Mouse (Mus musculus) heart, postnatal 10 days (tissue): ENCODE data around the gene Stx3. TPM values are rescaled to one million over a fixed set of nuclear protein-coding genes. Genes with fewer than 3 reads are reported as not detected.

ENCODE experiments used
- DNase-seq, 2 experiments: peaks; one replicate each; pipeline ENCODE4 v3.0.0; 2021
- intact Hi-C: fragments of 180-260 bp; cut with DNase I; formaldehyde crosslinking; loops from one replicate; pipeline ENCODE4 v1.15.1; 2025
- total RNA-seq, 2 experiments: library from RNA; stranded (reverse); gene quantifications; 2 replicates each; pipeline ENCODE4 v1.2.3; 2021

Stx3 gene
- total RNA-seq, result 1 to 10 TPM; 5.9 to 8.4 TPM

DNA sequence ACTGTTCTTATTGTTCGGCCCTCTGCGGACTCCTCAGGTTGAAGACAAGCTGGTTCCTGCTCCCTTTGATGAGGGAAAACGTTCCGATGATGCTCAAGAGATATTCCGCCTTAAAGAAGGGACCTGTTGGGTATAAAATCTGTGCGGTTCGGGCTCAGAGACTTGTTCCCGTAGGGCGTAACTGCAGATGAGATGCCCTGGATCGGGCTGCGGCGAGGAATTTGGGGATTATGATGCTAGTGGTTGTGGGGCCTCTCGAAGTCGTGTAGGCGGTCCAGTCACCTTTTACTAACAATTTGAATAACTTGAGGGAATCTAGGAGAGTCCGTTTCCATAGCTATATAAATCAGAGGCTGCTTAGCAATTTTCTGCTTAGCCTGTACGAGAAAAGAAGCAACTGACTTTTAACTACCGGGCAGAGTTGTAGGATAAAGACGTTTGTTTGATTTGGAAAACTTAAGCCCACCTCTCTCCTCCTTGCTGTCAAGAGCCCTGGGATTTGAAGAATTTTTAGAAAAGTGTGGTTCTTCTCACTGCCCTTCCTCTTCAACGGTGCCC, at the start of gene Stx3:
TSS of gene Stx3 (minus strand) at position 261 of the 558 bp plus-strand sequence.
- no peak for DNase-seq
- intact Hi-C loops, result loop anchor here (2.0 kb wide), 2 partner anchors 16 to 192 kb away; no protein-coding TSS in a partner anchor

GRCm38 (mm10) chr19:11867837-11868236, 48.6 kb upstream of the Stx3 start:
- intact Hi-C loops, result no loop called here
- no peak for DNase-seq

DNA sequence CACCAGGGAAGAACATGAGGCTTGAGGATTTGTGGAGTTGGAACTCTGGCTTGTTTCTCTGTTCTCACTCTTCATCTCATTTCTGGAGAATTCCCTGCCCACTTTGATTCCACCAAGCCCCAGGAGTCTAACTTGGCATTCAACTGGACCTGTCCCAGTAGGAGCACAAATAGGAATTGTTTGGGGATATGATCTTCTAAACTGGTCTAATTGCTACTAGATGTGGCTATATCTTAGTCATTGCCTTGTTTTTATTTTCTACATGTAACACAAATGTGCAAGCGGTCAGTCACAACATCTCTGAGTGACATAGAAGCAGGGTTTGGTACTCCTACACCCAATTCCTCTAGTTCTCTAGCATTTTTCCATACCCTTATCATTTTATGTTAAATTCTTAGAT, 41.8 kb upstream of the Stx3 start, which contains the start of gene Olfr1418:
TSS of gene Olfr1418 (minus strand) at position 101 of the 400 bp plus-strand sequence.
- DNase-seq, result no peak
- intact Hi-C loops, result no loop called here

DNA sequence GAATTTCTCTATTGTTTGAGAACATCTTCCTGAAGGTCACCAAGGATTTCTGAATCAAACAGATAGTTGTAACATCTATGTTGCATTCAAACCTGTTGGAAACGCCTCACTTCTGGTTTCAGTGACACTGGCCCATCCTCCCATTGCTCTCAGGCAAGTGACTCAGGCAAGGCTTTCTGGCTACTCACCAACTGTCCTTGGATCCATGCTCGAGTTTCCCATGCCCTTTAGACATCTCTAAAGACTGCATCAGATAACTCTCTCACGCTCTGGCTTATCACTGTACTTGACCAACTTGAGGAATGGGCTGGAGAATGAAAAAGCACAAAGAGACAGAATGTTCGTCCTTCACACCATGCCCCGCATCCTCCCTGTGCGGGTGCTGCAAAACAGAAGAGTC, 37.3 kb upstream of the Stx3 start:
- intact Hi-C loops, result no loop called here
- DNase-seq, result no peak

DNA sequence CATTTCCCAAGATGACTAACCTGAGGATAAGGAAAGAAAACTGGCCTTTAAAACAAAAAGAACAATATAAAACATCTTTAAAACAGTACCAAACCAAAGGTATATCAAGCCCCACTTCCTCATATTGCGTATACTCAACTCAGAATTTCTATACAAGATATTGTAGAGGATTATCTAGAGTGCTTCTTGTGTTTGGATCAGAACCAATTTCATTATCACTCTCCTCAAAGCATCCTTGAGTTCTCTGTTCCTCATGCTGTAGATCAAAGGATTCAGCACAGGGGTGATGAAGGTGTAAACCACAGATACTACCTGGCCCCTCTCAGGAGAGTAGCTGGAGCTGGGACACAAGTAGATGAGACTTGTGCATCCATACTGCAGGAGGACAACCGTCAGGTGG, 35.6 kb upstream of the Stx3 start:
- intact Hi-C loops, result no loop called here
- no peak for DNase-seq

DNA sequence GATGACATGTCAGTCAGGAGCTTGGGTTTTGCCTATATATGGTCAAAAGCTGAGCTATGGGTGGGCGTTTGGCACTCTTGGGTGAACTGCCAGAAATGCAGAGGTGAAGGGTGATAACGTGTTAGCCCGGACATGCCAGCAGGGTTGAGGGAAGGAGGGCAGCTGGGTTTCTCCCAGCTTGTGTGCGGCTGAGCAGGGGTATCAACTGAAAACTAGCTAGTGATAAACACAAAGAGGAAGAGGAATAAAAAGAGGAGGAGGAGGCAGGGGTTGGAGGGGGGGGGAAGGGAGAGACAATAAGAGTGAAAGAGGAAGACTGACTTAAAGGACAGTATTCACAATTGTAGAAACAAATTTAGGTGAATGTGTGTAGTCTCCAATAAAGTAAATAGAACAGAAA, 33.4 kb upstream of the Stx3 start:
- intact Hi-C loops, result no loop called here
- DNase-seq, result no peak

DNA sequence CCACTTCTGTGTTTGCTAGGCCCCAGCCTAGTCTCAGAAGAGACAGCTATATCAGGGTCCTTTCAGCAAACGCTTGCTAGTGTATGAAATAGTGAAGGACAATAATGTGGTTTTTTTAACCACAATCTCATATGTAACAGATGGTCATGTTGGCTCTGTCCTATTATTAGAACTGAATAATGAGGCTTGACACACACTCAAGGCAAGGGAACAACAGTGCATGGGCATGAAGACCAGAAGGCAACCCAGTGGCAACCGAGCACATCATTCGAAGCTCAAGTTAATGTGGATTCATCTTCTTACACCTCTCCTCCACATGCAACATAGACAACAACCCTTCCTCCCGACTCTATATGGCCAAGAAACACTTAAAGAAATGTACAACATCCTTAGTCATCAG, 27.1 kb upstream of the Stx3 start:
- intact Hi-C loops, result no loop called here
- no peak for DNase-seq

DNA sequence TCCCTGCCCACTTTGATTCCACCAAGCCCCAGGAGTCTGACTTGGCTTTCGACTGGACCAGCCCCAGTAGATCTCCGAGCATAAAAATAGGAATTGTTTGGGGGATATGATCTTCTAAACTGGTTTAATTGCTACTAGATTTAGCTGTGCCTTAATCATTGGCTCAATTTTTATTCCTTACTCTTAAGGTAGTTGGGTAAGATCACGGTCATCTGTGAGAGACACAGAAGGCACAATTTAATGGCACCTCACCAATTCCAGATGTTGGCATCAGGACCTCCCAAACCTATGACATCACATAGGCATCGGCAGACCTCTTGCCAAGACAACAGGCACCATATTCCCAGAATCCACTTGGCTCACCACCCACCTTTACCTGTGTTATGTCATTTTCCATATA, 19.9 kb upstream of the Stx3 start, which contains the start of gene Olfr1417:
TSS of gene Olfr1417 (minus strand) at position 101 of the 400 bp plus-strand sequence.
- intact Hi-C loops, result no loop called here

GRCm38 (mm10) chr19:11823346-11824065, 4.3 kb upstream of the Stx3 start:
- intact Hi-C loops, result no loop called here
- DNase-seq, result no peak

More for the DNA sequence above, 19.9 kb upstream of the Stx3 start, which contains the start of gene Olfr1417:
- no peak for DNase-seq

- intact Hi-C loops, result loop anchor here (1.0 kb wide), 1 partner anchor 43 kb away; no protein-coding TSS in a partner anchor
Measured at GRCm38 (mm10) chr19:11820211-11820610, 1.0 kb upstream of the Stx3 start.

GRCm38 (mm10) chr19:11819800-11820199, 597 bp upstream of the Stx3 start:
- DNase-seq, result peak; percentile 84 to 90
- intact Hi-C loops, result loop anchor here (1.0 to 2.0 kb wide), 3 partner anchors 17 to 191 kb away; no protein-coding TSS in a partner anchor

More at GRCm38 (mm10) chr19:11820211-11820610, 1.0 kb upstream of the Stx3 start:
- no peak for DNase-seq

DNA sequence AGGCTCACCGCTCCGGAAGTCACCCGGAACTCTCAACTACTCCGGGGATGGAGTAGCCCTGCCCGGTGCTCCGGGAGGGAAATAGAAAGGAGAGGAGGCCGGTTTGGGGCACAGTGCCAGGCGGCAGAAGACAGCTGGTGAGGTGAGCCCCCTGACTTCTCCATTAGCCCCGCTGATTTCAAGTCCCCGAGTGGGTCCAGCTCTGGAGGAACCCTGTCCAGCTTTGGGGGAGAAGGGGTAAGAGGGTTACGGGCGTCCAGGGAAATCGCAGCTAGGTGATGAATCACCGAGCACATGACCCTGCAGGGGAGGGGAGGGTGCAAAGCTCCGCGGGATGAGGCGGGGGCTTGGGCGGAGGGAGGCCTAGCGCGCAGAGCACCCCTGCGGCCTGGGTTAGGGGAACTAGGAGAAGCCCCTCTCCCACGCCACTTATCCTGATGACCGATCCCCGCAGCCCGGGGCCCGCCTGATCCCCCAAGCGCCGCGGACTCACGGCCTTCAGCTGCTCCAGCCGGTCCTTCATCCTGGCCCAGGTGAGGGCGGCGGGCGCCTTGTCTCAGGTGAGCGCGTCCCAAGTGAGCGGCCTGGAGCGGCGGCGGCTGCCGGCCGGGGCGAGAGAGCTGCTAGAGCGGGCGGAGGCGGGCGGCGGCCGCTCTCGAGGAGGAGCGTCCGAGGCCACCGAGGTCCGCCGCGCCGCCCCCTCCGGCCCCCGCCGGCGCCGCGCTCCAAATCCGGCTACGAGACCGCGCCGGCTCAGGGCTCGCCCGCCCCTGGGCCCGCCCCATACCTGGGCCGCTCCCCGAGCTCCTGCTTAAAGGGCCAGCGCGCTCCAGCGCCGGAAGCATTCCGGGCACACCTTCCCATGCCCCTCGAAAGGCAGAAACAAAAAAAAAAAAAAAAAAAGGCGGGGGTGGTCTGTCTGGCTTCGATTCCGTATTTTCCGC, 732 bp downstream of the Stx3 start:
- DNase-seq, result peak; percentile 54 to 55
- intact Hi-C loops, result loop anchor here (2.0 kb wide), 2 partner anchors 16 to 192 kb away; no protein-coding TSS in a partner anchor

GRCm38 (mm10) chr19:11817586-11817985, 1.6 kb downstream of the Stx3 start:
- intact Hi-C loops, result no loop called here
- DNase-seq, result no peak

- DNase-seq, result no peak
- intact Hi-C loops, result no loop called here
Measured at GRCm38 (mm10) chr19:11816706-11817105, 2.5 kb downstream of the Stx3 start.

GRCm38 (mm10) chr19:11814742-11815333, 4.4 kb downstream of the Stx3 start:
- intact Hi-C loops, result no loop called here

GRCm38 (mm10) chr19:11813649-11814048, 5.6 kb downstream of the Stx3 start:
- intact Hi-C loops, result no loop called here

More at GRCm38 (mm10) chr19:11814742-11815333, 4.4 kb downstream of the Stx3 start:
- no peak for DNase-seq

DNA sequence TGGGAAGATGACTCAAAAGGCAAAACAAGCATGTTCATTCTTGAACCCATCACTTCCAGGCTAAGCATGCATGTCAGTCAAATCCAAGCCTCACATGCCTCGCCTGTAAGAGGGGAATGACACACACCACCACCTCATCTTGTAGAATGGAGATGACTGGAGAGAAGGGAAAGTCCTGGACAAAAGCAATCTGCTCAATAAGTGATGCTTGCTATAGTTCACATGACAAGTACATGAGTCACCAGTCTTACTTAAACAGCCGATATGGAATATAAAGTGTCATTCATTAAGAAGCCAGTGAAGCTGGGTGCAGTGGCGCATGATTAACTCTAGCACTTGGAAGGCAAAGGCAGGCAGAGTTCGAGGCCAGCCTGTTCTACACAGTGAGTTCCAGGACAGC, 6.1 kb downstream of the Stx3 start:
- no peak for DNase-seq
- intact Hi-C loops, result no loop called here

More at GRCm38 (mm10) chr19:11813649-11814048, 5.6 kb downstream of the Stx3 start:
- peak; percentile 30 to 35 for DNase-seq

GRCm38 (mm10) chr19:11811688-11812365, 7.4 kb downstream of the Stx3 start:
- intact Hi-C loops, result no loop called here

GRCm38 (mm10) chr19:11810856-11811255, 8.3 kb downstream of the Stx3 start:
- DNase-seq, result peak; percentile 25 to 34
- intact Hi-C loops, result no loop called here

More at GRCm38 (mm10) chr19:11811688-11812365, 7.4 kb downstream of the Stx3 start:
- no peak for DNase-seq
